Mouse (Mus musculus) frontal cortex, adult 2 months (tissue): ENCODE measurements around the gene Gm21541. TPM values are rescaled to one million over a fixed set of nuclear protein-coding genes. Genes with fewer than 3 reads are reported as not detected.
"Not testable (repeated sequence)": the region's sequence is repeated elsewhere in the genome, so short reads cannot be mapped to it uniquely, and the experiment has no call there.

ENCODE experiments used
- DNase-seq, 2 experiments: peaks; one replicate each; pipeline ENCODE4 v3.0.0; 2022; ENCODE audit warnings: low spot score in 1 of 2; ENCODE audit errors: extremely low spot score in 1 of 2
- polyA plus RNA-seq: library from polyadenylated mRNA; depleted of rRNA; stranded (reverse); fragments of >200 nt; gene quantifications from 2 replicates; pipeline ENCODE4 v1.2.3, GENCODE M21; 2012; rRNA removed

Gm21541 gene
- polyA plus RNA-seq: not detected in 2 replicates

- not testable (repeated sequence) for DNase-seq
These were observed at the start of gene Gm21541 for GRCm38 (mm10) chr4:41903310-41903709. Gene Gm21541 (plus strand): TSS chr4:41903610.

DNA sequence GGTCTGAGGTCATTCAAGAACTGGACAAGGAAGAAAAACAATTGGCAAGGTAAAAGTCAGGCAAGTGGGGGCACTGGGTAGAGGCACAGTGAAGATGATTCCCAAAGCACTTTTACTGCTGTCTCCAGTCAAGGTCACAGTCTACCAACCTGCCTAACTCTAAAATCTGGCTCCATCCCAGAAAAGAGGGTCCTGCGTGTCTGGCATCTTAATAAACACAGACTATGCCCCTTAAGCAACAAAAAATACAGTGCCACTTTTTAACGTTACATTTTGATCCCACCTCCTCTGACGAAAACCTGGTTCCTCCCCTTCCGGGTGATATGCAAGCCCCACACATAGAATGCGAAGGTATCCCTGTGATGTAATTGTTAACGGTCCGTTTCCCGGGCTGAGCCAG, 37.9 kb downstream of the Gm21541 start, which contains the start of gene Gm20878:
TSS of gene Gm20878 (plus strand) at position 301 of the 400 bp plus-strand sequence.
- DNase-seq: not testable (repeated sequence)

Other genes starting within 250 kb of the Gm21541 start
- gene Cntfr, start 206.5 kb upstream of the Gm21541 start, polyA plus RNA-seq: 79.4 and 92.6 TPM in 2 replicates
- gene Il11ra1, start 203.6 kb upstream of the Gm21541 start, polyA plus RNA-seq: 37.0 and 38.1 TPM in 2 replicates
- gene Rpp25l, start 190.1 kb upstream of the Gm21541 start, polyA plus RNA-seq: 30.7 and 32.5 TPM in 2 replicates
- 189 and 190 TPM in 2 replicates for gene Dctn3, start 180.4 kb upstream of the Gm21541 start, polyA plus RNA-seq
- 0.12 and 0.17 TPM in 2 replicates for gene Arid3c, start 172.5 kb upstream of the Gm21541 start, polyA plus RNA-seq
- gene Galt, start 148.4 kb upstream of the Gm21541 start, polyA plus RNA-seq: 196 and 224 TPM in 2 replicates
- 60.9 TPM in 2 replicates for gene Sigmar1, start 147.5 kb upstream of the Gm21541 start, polyA plus RNA-seq
- gene Ccl27a, start 129.4 kb upstream of the Gm21541 start, polyA plus RNA-seq: 373 and 441 TPM in 2 replicates
- gene Gm20878, start 38.0 kb downstream of the Gm21541 start, polyA plus RNA-seq: 27.5 and 37.8 TPM in 2 replicates
- 1.9 and 2.3 TPM in 2 replicates for gene Fam205a4, start 62.4 kb downstream of the Gm21541 start, polyA plus RNA-seq
- 1.8 and 2.5 TPM in 2 replicates for gene Gm21093, start 131.1 kb downstream of the Gm21541 start, polyA plus RNA-seq
- gene Gm3893, start 187.6 kb downstream of the Gm21541 start, polyA plus RNA-seq: not detected in 2 replicates
- 0.63 and 0.80 TPM in 2 replicates for gene Gm13304, start 211.2 kb downstream of the Gm21541 start, polyA plus RNA-seq
- 4.6 and 7.3 TPM in 2 replicates for gene Gm13306, start 249.8 kb downstream of the Gm21541 start, polyA plus RNA-seq